Mouse (Mus musculus) gastrocnemius, adult 8-10 months (tissue): ENCODE results near the gene Jund. TPM values are rescaled to one million over a fixed set of nuclear protein-coding genes. Genes with fewer than 3 reads are reported as not detected.

Experiments
- DNase-seq, 2 experiments: peaks; one replicate each; pipeline ENCODE4 v3.0.0; 2022; ENCODE audit warnings: low spot score in 2 of 2
- total RNA-seq, 4 experiments: library from RNA; stranded (reverse); gene quantifications; 2 replicates each; pipeline ENCODE4 v1.2.4; 2022

Gene Jund
- total RNA-seq, 4 experiments from 2014 or later, result 31.9 to 42.0 (median 38.3) TPM

DNA sequence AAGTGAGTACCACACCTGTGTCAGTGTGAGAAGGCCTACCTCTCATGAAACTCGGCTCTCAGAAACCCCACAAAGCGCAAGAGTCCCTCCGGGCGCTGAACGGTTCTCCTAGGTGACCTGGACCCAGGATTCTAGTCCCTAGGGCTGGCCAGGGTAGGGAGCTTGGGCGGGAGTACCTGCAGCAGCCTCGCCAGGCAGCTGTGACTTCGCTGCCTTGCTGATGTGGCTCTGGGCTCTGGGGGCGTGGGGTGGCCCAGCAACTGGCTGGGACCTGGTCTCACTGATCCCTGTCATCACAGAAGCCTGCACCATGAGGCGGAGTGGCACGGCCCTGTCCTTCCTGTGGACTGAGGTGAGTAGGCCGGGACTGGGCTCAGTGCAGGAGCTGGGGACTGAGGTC is 25.5 kb downstream of the Jund start:
- DNase-seq, result no peak

DNA sequence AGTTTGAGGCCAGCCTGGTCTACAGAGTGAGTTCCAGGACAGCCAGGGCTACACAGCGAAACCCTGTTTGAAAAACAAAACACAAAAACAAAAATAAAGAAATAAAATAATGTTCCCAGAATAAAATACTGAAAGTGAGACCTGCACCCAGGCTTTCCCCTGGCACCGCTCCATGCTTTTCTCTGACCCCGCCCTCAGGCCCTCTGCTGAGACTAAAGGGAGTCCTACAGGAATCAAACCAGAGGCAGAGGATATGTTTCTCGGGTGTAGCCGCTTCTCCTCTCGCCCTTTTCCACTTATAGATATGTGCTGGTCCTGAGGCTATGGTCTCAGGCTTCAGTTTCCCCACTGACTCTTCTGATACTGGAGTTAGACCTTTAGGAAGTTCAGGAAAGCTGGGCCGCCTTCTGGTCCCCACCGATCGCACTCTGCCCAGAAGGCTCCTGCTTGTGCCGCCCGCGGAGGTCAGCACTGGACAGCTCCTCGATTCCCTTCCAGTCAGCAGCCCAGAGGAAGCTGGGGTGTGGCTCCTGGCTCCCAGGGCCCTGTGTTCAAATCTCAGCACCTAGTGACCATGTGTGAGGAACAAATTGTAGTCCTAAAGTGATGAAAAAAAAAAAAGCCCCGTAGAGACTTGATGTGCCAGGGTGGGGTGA is 27.2 kb downstream of the Jund start:
- DNase-seq, result no peak

DNA sequence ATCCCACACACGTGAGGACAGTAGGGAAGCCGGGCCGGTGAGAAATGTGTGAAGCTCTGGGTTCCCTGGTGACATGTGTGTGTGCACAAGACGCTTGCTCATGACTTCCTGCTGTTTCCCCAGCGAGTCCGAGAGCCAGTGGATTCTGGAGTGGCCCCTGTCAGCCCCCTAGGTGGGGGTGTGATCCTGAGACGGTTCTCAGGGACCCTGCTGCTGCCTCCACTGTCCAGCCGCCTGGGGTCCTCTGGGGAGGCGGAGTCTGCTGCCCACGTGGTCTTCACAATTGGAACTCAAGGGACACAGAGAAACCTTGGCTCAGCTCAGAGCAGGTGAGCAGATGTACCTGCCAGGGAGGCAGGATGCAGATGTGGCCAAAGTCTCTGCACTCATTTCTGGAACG is 28.0 kb downstream of the Jund start:
- DNase-seq, result no peak

DNA sequence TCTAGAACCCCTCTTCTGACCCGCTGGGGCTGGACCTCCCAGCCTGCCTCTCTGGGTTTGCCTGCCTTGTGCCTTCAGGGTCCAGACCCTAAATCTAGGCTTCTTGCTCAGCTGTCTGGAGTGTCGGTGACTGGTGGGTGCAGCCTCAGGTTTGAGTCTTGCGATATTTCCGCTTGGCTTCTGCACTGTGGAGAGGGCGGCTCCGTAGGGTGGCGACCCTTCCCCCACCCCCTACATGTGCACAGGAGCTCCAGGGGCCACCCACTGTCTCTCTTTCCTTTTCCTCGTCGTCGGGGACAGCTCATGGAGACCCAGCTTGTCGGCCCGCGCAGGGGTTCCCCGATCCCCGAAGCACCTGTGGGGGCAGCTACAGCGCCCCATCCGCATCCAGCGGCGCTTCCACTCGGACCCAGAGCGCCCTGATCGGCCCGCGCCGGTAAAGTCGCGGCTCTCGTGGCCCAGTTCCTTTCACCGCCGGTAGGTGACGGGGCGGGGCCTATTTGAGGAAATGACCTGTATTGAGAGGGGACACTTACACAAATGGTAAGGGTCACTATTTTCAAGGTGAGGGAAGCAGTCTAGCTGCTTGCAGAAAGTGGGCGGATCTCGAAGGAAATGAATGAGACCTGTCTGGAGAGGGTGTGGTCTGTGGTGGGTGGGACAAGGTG is 31.2 kb downstream of the Jund start:
- no peak for DNase-seq

DNA sequence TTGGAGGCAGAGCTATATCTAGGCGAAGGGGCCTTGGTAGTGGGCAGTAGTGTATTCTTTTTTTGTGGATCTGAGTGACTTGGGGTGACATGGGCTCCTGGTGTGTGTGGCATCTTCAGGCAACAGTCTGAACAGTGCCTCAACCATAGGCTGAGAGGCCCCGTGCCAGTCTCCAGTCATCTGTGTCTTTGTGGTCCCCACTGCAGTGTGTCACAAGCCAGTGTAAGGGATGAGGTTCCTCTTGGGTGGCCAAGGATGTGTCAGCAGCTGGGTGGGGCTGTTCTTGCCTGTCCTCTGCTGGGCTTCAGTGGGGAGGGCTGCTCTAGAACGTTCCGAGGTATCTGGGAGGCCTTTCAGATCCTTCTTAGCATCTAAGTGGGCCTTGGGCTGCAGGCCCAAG is 32.2 kb downstream of the Jund start:
- no peak for DNase-seq

DNA sequence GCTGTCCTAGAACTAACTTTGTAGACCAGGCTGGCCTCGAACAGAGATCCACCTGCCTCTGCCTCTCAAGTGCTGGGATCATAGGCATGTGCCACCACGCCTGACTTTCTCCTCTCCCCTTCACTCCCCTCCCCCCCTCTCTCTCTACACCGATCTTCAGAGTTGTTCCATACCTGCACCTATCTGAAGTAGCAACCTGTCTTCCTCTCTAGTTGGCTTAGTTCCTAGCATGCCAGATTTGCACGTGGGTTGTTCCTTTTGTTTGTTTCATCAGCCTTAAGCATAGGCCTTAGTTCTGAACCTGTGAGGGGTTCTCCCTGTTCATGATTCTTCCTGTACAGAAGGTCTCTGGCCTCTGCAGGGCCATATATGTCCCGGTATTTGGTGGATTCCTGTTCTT is 39.0 kb downstream of the Jund start:
- DNase-seq, result no peak

DNA sequence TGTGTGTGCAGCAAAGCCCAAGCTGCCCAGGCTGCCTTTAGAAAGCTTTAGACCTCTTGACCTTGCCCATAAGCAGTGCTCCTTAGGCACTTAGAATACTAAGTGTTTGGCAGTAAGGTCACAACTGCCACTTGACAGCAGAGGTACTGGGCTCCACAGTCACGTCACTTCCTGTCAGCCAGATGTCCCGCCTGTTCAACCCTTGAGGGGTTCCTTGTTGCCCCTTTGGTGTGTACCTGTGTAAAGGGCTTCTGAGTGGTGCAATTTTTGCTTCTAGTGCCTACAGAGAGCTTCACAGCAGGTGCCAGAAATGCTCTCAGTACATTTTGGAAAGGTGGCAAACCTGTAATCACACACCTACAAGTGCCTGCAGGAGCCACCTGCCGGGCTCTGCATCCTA is 39.5 kb downstream of the Jund start:
- no peak for DNase-seq

DNA sequence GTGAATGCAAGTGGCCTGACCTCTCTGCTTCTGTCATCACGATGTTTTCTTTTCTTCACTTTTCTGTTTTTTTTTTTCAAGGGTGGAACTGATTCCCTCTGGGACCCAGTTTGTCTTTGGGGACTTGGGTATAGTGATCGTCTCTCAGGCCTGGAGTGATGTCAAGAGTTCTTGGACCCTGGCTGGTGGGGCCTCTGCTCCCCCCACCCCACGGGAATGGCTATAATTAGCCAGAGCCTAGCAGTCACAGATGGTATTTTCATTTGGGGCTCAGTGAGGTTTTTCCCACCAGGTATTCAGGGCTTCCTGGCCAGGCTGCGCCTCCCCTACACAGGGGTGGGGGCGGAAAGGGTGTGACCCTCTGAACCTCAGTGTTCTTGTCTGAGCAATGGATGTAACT is 42.9 kb downstream of the Jund start:
- peak in 1 of 2 experiments; percentile 15 for DNase-seq

DNA sequence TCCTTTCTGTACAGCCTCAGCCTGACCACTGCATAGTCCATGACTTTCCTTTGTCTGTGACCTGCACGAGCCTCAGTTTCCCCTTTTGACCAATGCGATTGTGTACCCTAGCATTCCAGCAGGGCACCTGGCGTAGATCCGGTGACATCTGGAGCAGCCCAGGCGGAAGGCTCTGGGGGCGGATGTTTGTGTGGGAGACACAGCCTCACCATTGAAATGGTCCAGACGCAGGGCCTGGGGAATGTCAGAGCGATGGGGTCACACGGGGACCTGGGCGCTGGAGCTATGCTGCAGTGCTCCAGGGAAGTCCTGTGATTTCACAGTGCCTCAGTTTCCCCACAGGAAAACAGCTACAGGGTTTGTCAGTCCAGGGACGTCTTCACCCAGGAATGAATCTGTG is 43.4 kb downstream of the Jund start:
- no peak for DNase-seq

DNA sequence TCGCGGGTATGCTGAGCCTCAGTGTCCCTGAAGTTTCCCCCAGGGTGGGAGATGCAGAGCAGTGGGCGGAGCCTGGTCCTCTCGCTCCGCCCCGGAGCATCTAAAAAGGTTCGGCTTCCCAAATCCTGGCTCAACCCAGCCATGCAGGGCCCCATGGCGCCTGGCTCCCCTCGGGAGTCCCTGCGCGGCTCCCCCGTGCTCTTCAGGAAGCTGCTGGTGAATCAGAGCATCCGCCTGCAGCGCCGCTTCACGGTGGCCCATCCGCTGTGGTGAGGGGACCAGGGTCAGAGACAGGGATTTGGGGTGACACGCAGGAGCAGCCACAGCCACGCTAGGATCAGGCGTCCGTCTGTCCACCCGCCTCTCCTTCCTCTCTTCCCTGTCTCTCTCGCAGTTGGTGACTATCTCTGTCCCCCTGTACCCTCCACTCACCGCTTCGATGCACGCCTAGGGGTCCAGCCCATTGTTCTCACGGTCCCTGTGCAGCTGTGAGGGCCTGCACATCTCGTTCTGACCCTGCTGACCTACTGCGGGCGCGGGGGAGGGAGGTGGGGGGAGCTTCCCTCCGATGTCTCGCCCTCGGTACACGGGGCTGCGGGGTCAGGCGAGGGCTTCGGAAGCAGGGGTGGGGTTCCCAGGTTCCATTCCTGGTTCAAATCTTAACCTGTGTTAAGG is 44.4 kb downstream of the Jund start:
- DNase-seq, result peak in 1 of 2 experiments; percentile 22

DNA sequence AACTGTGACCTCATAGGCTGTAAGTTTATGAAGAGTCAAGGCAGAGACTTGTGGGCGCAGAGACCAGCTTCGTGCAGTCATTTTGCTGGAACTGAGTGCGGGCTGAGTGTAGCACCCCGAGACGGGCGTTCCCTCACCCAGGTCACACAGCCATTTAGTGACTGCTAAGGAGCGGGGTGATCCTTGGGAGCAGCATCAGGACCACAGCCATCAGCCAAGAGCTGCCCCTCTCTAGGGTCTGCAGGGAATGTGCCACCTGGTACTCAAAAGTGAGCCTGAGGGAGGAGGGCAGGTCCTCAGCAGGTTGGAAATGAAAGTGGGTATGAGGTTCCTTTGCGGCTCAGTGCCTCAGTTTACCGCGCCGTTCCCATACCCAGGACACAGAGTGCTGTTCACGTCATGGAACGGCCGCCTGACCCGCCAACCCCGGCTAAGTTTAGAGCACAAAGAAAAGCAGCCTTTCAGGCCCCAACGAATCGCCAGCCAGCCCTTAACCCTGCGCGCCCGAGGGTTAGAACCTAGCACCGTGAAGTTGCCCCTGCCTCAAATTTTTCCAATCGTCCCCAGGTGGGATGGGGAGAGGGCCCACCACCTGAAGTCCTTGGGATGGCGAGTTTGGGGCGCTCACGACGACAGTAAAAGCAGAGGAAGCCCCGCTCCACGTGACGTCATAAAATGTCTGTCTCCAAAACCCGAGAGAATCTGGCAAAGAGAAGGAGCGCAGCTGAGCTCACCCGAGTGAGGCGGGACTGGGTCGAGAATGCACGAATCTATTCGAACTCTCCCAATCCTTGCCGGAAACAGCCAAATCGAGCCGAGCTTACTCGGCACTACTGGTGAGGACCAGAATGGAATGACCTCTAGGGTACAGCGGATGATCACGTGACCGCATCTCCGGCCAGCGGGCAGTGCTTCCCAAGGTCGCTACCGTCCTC is 45.2 kb downstream of the Jund start:
- DNase-seq, result peak; percentile 69 to 74

DNA sequence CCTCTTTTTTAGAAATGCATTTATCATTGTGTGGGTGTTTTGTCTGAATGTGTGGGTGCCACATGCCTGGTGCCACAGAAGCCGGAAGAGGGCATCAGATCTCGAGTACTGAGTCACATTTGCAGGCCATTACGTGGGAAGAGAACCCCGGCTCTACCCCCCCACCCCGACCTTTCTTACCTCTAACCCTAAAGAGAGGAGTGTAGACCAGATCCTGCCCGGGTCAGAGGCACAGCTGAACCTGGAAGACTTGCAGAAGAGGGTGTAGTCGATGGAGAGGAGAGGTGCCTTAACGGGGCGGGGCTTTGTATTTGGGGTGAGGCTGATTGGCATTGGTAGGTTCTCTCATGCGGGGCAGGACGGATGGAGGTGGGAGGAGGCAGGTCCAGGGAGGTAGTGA is 46.1 kb downstream of the Jund start:
- DNase-seq, result no peak

DNA sequence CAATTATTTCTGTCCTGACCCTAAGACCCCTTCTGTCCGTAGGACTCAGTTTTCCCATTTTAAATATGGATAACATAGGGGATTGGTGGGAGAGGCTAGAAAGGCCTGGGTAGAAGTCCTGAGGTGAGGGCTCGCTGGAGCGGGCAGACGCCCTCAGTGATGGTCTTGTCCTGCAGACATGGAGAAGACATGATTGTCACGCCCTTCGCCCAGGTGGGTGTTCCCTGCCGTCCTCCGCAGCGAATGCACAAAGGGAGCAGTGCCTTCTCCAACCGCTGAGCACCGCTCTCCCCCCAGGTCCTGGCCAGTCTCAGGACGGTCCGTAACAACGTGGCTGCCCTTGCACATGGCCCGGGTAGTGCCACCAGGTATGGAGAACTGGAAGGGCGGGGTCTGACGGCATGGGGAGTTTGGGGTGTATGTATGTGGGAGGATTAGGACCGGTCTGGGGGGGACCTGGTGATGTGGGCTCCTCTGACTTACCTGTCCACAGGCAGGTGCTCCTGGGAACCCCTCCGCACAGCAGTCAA is 47.0 kb downstream of the Jund start:
- DNase-seq, result peak in 1 of 2 experiments; percentile 2

DNA sequence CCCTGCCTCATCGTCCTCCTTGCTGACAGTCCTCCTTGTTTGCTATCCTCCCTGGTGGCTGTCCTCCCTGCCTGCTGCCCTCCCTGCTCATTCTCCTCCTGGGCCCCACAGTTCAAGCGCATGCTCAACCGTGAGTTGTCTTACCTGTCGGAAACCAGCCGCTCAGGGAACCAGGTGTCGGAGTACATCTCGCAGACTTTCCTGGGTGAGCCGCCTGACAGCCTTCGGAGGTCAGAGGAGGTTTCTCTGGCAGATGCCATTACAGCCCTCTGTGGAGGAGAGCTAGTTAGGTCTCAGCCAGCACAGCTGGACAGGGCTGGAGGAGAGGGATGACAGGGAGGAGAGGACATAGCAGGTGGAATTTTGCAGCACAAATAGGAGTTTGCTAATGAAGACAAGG is 47.9 kb downstream of the Jund start:
- DNase-seq, result peak in 1 of 2 experiments; percentile 3

DNA sequence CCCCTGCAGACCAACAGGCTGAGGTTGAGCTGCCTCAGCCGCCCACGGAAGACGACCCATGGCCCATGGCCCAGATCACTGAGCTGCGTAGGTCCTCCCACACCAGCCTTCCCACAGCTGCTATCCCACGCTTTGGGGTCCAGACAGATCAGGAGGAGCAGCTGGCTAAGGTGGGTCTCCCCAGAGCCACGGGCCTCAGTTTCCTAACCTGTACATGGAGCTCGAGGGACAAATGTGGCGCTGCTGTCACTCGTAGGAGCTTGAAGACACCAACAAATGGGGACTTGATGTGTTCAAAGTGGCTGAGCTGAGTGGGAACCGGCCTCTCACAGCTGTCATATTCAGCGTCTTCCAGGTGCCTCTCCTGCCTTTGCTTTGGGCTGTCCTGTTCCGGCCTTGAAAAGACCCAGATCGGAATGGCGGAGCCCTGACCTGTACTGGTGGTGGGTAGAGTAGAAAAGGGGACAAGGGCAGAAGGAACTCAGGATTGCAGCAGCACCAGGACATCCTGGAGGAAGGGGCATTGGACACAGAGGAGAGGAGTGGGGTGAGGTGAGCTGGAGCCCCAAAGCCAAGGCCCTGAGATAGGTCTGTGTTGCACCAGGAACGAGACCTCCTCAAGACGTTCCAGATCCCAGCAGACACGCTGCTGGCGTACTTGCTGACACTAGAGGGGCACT is 48.6 kb downstream of the Jund start:
- peak in 1 of 2 experiments; percentile 3 for DNase-seq

DNA sequence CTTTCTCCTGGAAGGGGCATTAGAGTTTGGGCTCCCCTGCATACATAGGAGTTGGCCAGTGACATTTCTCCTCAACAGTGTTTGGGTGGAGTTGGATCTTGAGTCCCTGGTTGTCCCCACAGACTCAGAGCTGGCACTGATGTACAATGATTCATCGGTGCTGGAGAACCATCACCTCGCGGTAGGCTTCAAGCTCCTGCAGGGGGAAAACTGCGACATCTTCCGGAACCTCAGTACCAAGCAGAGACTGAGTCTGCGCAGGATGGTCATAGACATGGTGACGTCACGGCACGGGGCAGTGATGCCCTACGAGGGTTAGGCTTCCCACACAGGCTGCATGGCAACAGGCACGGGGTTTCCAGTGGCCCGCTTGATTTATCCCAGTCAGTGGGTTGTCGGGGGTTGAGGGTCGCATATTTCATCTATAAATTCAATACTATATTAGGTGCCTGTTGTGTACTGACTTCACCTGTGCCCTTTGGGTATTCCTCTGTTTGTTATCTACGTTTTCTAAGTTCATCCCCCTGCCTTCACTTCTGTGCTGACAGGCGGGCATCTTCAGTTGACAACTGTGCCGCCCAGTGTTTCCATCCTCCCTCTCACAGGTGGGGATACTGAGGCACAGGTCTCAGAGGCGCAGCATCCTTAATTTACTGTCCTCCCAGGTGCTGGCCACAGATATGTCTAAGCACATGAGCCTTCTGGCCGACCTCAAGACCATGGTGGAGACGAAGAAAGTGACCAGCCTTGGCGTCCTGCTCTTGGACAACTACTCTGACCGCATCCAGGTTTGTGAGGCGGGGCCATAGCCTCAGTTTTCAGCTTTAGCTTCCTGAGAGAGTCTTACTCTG is 49.7 kb downstream of the Jund start:
- DNase-seq, result peak in 1 of 2 experiments; percentile 12

DNA sequence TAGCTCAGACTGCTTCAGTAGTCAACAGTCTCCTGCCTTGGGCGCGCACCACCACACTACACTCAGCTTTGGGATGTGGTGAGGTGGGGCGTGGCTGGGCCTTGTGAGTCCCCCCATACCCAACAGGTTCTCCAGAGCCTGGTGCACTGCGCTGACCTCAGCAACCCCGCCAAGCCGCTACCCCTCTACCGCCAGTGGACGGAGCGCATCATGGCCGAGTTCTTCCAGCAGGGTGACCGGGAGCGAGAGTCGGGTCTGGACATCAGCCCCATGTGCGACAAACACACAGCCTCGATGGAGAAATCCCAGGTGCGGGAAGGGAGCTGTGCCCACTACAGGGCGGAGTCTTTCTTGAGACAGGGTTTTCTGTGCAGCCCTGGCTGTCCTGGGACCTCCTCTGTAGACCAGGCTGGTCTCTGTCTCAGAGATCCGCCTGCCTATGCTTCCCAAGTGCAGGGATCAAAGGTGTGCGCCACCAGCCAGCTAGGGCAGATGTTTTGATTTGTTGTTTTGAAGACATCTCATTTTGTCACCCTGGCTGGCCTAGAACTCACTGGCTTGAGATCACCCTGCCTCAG is 50.4 kb downstream of the Jund start:
- peak in 1 of 2 experiments; percentile 4 for DNase-seq
